Mouse (Mus musculus): ENCODE measurements at regions not wholly inside any gene's neighbourhood (a gene's known extent, or its start where the extent isn't known, plus 50 kb on each side); places are given as distances from the start of the nearest gene placed in this dataset.
A peak's percentile ranks its signal among the peaks of the same experiment; 100 is the strongest.

GRCm38 (mm10) chr13:101824962-101825361, 56.9 kb upstream of the Pik3r1 start:
- no peak for ATAC-seq (ENCODE audit: low TSS enrichment)

DNA sequence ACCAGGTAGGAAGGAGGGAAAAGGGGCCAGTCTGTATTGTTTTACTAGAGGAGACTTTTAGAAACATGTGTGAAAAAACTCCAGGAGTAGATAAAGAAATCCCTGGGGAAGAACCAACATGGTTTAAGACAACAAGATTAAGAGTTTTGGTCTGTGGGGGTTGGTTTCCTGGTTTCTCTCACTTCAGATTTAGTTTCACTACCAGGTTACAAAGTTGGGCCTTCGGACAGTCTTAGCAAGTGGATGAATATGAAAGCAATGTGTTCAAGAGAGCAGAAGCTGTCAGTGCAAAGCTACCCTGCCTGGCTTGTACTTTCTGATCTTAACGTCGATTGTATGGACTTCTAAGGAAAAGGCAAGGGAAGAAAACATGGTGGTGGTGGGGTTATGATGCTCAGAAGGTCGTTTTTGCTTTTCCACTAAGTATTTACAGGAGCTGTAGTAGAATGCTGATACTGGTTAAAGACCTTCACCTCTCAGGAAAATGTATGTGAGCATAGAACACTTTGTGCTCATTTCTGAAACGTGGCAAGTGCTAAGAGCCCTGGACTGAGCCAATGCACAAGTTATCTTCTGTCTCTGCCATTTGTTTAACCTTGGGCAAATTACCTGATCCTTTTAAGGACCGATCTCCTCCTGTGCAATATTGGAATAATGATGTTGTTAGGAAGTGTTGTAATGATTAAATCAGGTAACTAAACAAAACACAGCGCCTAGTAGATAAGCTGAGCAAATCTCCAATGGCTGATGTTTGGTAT, 64.0 kb upstream of the Pik3r1 start:
- ATAC-seq (ENCODE audit: low TSS enrichment): no peak

DNA sequence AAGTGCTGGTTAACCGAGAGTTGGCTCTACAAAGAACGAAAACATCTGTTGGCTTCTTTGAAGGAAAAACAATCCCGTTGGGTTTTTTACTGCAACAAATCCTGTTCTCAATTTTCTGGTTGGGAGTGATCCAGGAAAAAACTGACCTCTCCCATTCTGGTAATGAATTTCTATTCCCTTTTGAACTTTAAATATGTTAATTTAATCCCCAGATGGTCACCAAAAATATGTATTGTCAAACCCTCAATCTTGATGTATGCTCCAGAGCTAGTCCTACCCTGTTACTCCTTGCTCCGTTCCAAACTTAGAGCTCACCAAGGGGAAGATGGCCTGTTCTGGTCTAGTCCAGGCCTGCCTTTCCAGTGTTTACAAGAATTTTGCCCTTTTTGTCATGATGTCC, 66.5 kb upstream of the Pik3r1 start:
- ATAC-seq (ENCODE audit: low TSS enrichment): no peak

GRCm38 (mm10) chr13:101836992-101837391, 69.0 kb upstream of the Pik3r1 start:
- no peak for ATAC-seq (ENCODE audit: low TSS enrichment)

GRCm38 (mm10) chr13:101844461-101845440, 76.7 kb upstream of the Pik3r1 start:
- ATAC-seq (ENCODE audit: low TSS enrichment): no peak

GRCm38 (mm10) chr13:101846016-101846415, 78.0 kb upstream of the Pik3r1 start:
- ATAC-seq (ENCODE audit: low TSS enrichment): no peak

- no peak for ATAC-seq (ENCODE audit: low TSS enrichment)
Measured at GRCm38 (mm10) chr13:101847879-101848600, 80.0 kb upstream of the Pik3r1 start.

GRCm38 (mm10) chr13:101848601-101849147, 80.7 kb upstream of the Pik3r1 start:
- no peak for ATAC-seq (ENCODE audit: low TSS enrichment)

- no peak for ATAC-seq (ENCODE audit: low TSS enrichment)
Measured at GRCm38 (mm10) chr13:101849416-101849815, 81.4 kb upstream of the Pik3r1 start.

GRCm38 (mm10) chr13:101851329-101851728, 83.3 kb upstream of the Pik3r1 start:
- ATAC-seq (ENCODE audit: low TSS enrichment): no peak

DNA sequence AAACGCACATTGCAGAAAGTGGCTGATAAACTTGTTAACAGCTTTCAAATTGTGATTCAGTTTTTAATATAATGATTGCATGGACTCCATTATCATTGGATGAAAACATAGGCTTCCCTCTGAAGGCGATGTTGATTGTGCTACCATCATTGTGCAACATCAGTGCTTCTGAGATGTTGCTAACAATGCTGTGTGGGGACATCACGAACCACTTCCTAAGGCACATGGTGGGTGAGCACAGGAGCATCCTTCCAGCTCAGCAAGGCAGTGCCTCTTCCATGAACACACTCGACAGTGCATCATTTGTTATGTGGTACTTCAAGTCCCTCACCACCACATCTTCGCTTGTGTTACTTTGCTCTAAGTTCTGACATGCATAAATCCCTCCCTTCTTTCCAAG, 84.9 kb upstream of the Pik3r1 start:
- ATAC-seq (ENCODE audit: low TSS enrichment): no peak

- ATAC-seq (ENCODE audit: low TSS enrichment): peak; percentile 59
Measured at GRCm38 (mm10) chr13:101855141-101855540, 87.1 kb upstream of the Pik3r1 start.

DNA sequence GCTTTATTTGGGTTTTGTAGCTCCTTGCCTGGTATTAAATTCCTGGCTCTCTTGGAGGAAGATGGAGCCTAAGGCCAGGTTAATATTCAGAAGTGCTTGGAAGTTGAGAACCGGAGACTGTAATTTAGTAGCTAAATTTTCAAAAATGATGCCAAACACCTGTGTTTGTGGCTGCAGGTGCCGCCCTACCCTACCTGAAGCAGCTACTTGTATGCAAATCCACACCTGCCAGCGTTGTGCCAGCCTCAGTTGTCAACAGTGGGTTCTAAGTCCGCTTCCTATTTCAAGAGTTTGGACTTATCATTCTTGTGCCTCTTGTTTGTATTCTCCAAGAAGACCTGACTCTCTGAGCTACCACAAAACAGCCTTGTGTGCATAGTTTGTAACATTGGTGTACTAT, 92.7 kb upstream of the Pik3r1 start:
- ATAC-seq (ENCODE audit: low TSS enrichment): no peak

DNA sequence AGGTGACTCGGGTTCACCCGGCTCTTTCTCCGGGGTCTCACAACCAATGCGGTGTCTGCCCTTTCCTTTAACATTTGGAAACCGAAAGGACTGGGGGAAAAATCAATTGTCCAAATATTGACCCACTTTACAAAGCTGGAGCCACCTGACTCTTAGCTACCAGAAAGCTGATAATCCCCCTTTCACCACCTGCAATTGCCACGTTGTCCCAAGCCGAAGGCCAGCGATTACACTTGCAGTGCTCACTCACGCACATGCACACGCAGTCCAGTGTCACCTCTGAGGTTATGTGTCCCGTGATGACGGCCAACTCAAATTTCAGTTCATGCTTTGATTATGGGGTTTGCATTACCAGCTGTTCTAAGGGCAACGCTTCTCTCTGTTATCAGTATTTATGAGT, 94.0 kb upstream of the Pik3r1 start:
- ATAC-seq (ENCODE audit: low TSS enrichment): no peak

DNA sequence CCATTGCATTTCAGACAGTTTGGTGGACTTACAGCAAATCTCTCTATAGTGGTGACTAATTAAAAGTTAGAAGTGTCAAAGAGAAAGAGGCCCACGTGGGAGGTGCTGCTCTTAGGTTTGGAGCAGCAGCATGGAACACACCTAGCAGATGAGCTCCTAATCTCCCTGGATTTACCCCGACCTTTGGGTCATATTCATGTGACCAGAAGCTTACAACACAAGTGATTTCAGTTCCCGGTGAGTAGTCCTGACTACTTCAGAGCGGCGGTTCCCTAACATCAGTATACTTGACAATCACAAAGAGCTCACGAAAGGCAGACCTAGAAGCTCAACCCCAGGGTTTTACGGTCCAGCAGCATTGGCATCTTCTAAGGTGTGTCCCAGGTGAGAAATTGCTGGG, 95.0 kb upstream of the Pik3r1 start:
- no peak for ATAC-seq (ENCODE audit: low TSS enrichment)

- no peak for ATAC-seq (ENCODE audit: low TSS enrichment)
Measured at GRCm38 (mm10) chr13:101863602-101864001, 95.6 kb upstream of the Pik3r1 start.

GRCm38 (mm10) chr13:101866843-101867242, 98.8 kb upstream of the Pik3r1 start:
- ATAC-seq (ENCODE audit: low TSS enrichment): no peak

- peak; percentile 97 for ATAC-seq (ENCODE audit: low TSS enrichment)
Measured at GRCm38 (mm10) chr13:101874761-101875160, 106.7 kb upstream of the Pik3r1 start.

DNA sequence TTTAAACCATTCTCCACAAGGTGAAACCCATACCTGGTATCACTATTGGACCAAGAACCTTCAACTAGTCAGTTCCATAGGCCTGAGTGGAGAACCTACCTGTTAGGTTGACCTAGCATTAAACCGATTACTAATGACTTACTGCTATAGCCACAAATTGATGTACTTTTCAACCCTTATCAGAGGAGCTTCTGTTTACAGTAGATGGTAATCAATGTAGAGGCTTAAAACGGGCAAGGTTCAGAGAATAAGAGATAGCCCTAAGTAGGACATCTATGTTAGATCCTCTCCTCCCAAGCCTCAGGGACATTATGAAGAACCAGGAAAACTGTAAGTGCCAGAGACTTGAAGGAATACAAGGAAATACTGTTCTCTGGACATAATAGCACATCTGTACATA, 108.1 kb upstream of the Pik3r1 start:
- no peak for ATAC-seq (ENCODE audit: low TSS enrichment)

- ATAC-seq (ENCODE audit: low TSS enrichment): no peak
Measured at GRCm38 (mm10) chr13:101876601-101877000, 108.6 kb upstream of the Pik3r1 start.

DNA sequence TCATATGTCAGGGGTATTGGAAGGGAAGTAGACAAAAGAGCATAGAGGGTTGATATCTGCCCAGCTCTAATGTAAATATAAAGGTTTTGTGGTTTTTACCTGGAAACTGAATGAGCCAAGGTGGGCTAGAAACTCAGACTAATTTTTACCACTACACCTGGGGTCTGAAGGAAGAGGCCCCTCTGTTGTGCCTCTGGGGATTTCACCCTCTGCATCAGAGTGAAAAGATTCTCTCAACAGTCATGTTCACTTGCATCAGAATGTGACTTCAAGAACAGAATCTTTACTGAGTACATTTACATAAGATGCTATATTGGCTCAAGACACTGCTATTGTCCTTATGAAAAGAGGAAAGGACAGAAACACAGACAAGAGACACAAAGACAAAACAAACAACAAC, 110.2 kb upstream of the Pik3r1 start:
- no peak for ATAC-seq (ENCODE audit: low TSS enrichment)

- no peak for ATAC-seq (ENCODE audit: low TSS enrichment)
Measured at GRCm38 (mm10) chr13:101879561-101880081, 111.6 kb upstream of the Pik3r1 start.
